Mouse (Mus musculus) left cerebral cortex, postnatal 25 days (tissue): ENCODE measurements around the gene Tspan32. TPM values are rescaled to one million over a fixed set of nuclear protein-coding genes. Genes with fewer than 3 reads are reported as not detected.

Experiments used
- DNase-seq, 2 experiments: peaks; one replicate each; pipeline ENCODE4 v3.0.0; 2022; ENCODE audit warnings: low spot score in 2 of 2, mixed read lengths in 1 of 2
- intact Hi-C: fragments of 180-260 bp; cut with DNase I; formaldehyde crosslinking; loops from one replicate; pipeline ENCODE4 v1.15.1; 2025
- total RNA-seq, 2 experiments: library from RNA; stranded (reverse); gene quantifications; 2 replicates each; pipeline ENCODE4 v1.2.3; 2021

Tspan32 gene
- total RNA-seq, 2 experiments from 2014 or later, result 0.23 TPM; not detected in 1

- intact Hi-C loops, result no loop called here
- no peak for DNase-seq
Observed at GRCm38 (mm10) chr7:143049841-143050816, 45.3 kb downstream of the Tspan32 start.

DNA sequence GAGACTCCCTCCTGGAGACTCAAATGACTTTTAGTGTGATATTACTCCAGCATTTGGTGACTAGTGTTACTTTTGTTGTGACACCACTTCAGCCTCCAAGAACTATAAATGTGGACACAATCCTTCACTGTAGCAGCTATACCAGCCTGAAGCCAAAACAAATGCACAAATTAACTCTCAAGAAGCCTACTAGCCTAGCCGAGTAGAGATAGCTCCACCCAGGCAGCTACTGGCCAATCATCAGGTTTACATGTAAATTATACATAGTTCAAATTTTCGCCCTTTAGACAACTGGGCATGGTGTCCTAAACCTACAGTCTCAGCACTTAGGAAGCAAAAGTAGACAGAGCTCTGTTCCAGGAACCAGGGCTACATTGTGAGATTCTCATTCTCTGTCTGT lies 46.5 kb downstream of the Tspan32 start:
- DNase-seq, result no peak
- intact Hi-C loops, result no loop called here

- peak; percentile 80 to 83 for DNase-seq
- intact Hi-C loops, result loop anchor here (2.0 kb wide), 1 partner anchor 44 kb away; no protein-coding TSS in a partner anchor
Observed at GRCm38 (mm10) chr7:143052626-143053007, 47.8 kb downstream of the Tspan32 start, which contains the start of gene Cd81. Gene Cd81, plus strand, starts transcription at chr7:143052739.

DNA sequence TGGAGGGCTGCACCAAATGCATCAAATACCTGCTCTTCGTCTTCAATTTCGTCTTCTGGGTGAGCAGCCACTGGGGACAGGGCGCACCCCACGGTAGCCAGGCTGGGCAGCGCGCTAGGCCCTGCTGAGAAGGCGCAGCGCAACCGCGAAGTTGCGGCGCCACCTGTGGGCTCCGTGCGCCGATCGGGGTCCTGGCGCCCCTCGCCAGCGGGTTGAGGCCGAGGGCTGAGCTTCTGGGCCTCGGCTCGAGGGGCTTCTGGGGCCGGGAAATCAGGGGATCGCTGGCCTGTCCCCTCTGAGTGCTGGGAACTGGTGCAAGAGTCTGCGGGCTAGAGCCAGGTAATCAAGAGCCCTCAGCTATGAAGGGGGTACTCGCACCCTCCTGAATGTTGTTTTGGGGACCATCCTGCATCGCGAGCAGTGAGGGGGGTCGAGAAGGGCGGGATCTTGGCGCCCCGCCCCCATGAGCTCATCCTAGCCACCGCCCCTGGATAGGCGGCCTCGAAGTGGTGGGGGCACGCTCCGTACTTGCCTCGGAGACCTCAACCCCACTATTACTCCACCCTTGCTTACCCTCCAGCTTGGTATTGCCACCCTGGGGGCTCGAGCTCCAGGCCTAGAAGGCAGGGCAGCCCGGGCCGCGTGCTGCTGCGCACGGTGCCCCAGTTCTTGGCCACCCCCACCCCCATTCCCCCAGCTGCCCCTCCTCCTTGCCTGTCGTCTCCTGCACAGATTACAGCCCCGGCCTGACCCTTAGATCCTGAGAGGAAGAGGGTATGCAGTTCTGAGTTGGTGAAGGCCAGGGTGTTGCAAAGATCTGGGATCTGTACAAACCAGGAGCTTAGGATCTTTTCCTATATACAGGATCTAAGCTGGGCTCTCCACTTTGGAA lies 48.4 kb downstream of the Tspan32 start:
- DNase-seq, result peak; percentile 61 to 69
- intact Hi-C loops, result loop anchor here (2.0 kb wide), 1 partner anchor 44 kb away; no protein-coding TSS in a partner anchor

DNA sequence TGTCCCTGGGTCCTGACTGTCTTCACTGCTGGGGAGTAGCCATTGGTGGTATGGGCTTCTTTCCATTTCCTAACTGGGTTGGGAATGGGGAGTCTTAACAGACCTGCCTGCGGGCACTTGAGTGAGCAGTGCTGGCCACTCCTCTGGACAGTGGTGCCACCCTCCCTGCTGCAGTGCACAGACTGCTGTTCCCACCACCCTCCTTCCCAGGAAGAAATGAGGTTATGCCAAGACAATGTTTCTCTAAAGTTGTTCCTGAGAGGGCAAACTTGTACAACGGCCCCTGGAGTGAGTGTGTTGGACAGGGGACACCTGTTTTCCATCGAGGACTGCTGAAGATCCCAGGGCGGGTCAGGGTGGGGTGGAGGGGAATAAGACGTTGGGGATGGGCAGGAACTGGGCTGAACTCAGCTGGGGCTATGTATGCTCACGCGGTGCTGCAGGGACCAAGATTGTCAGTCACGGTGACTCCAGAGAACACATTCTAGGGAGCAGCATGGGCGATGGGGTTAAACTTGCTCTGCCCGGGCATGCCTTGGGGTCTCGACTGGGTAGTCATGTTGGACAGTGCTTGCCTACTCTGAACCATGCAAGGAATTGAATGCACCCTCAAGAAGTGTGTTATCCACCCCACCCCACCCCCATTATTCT lies 49.2 kb downstream of the Tspan32 start:
- intact Hi-C loops, result loop anchor here (1.0 to 2.0 kb wide), 2 partner anchors 15 to 45 kb away; partner anchors contain the start of gene Tssc4
- no peak for DNase-seq

DNA sequence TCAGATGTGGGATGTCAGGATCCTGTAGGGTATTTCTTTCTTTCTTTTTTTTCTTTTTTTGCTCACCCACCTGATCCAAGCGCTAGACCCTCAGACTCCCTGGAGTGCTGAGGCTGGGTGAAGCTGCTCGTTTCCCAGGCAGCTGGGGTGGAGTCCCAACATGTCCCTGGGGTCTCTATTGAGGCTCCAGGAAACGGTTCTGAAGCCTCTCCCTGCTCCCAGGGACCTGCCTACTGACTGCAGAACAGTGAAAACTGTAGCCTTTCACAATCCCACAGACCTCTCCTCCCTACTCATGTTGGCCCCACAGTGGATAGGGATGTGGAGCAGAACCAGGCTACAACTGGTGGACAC lies 49.7 kb downstream of the Tspan32 start:
- intact Hi-C loops, result loop anchor here (1.0 kb wide), 1 partner anchor 15 kb away; the partner anchor contains the start of gene Tssc4
- DNase-seq, result no peak

GRCm38 (mm10) chr7:143055001-143055400 lies 50.2 kb downstream of the Tspan32 start:
- no peak for DNase-seq
- intact Hi-C loops, result no loop called here

- intact Hi-C loops, result no loop called here
- no peak for DNase-seq
Observed at GRCm38 (mm10) chr7:143055499-143056186, 50.8 kb downstream of the Tspan32 start.

- no peak for DNase-seq
Observed at GRCm38 (mm10) chr7:143057023-143057422, 52.2 kb downstream of the Tspan32 start.

GRCm38 (mm10) chr7:143057667-143058220 lies 52.9 kb downstream of the Tspan32 start:
- intact Hi-C loops, result no loop called here
- DNase-seq, result no peak

More at GRCm38 (mm10) chr7:143057023-143057422, 52.2 kb downstream of the Tspan32 start:
- intact Hi-C loops, result no loop called here

- intact Hi-C loops, result no loop called here
- no peak for DNase-seq
Observed at GRCm38 (mm10) chr7:143058221-143058697, 53.4 kb downstream of the Tspan32 start.

DNA sequence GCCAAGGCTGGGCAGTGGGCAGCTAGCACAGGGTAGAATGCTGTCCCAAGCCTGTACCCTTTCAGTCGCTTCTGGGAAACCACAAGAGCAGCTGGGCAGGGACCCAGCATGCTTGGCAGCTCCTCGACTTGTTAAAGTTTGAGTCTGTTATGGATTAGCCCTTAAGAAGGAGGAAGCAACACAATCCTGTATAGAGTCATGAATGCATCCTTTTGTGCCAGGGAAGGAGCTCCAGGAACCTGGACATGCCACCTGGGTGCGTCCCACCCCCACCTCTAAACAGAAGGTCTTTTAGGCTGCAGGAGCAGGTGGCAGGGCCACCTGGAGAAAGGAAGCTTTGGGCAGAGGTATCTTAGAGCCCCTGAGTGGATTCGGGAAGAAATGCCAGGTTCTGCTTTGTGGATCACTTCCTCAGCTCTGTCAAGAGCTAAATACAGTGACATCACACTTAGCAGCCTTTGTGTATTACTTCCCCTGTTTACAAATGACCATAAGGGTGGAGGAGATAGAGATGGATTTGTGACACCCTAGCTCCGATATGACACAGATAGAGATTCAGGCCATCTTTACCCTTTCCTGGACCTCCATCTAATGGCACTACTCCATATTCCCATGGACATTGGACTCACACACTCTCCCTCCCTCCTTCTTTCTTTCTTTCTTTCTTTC lies 54.5 kb downstream of the Tspan32 start:
- DNase-seq, result peak in 1 of 2 experiments; percentile 59
- intact Hi-C loops, result no loop called here

DNA sequence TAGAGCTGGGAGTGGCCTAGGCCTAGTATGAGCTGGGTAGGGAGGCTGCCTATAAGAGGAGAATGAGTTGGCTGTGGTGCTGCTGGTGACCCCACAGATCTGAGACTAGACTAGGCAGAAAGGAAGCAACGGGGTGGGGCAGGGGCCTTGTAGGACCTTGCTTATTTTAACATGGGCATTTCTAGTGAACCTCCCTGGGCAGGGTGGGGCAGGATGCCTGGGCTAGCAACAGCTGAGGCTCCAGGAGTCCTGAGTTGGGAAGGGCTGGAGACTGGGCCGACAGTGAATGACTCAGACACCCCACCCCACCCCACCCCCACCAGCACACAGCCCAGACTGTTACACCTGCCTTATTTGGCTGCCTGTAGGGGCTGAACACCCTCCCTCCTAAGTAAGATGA lies 57.9 kb downstream of the Tspan32 start:
- intact Hi-C loops, result no loop called here
- no peak for DNase-seq

- intact Hi-C loops, result no loop called here
- DNase-seq, result peak in 1 of 2 experiments; percentile 52
Observed at GRCm38 (mm10) chr7:143064226-143064625, 59.4 kb downstream of the Tspan32 start.

DNA sequence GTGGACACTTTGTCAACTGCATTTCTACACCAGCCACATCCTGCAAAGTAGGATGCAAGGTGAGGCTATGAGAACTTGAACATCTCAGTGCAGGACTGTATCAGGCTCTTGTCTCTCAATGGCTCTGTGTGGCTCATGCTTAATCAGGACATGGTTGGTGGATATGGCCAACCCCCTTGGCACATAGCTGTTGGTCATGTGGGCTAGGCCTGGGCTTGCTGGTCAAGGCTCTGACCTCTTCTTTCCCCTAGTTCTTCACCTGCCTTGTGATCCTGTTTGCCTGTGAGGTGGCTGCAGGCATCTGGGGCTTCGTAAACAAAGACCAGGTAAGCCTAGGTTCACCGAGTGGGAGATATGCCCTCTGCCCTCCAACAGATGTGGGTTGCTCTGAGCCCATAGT lies 60.8 kb downstream of the Tspan32 start:
- intact Hi-C loops, result no loop called here
- DNase-seq, result no peak

DNA sequence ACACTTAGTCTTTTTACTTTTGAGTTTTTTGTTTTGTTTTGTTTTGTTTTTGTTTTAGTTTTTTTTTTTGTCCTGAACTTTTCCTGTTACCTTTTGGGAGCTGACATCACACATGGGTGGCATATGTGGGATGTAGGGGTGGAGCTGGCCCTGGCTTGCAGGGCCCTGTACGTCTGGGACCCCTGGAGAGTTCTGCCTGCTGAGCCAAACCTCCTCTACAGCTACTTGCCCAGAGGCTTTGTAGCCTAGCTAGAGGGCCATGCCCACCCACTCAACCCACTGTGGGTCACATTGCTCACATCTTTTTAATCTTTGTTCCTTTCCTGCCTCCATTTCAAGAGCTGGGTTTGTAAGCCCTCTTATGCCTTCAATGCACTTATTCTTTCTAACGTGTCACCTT lies 62.6 kb downstream of the Tspan32 start:
- DNase-seq, result no peak
- intact Hi-C loops, result no loop called here

DNA sequence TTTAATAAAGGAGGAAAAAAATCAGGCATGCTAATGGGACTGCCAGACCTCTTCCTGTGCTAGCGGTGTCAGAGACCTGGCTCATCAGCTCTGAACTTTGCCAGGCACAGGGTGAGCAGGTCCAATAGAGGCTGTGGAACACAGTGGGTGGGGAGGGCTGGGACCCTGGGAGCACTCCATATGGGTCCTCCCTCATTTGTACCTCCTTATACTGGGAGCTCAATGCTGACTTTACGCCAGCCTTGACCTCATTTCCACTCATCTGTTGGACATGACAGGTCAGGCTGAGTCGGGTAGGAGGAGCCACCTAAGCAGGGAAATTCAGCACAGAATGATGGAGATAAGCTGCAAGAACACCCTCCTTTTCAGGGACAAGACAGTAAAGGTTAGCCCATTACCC lies 63.1 kb downstream of the Tspan32 start:
- DNase-seq, result no peak

DNA sequence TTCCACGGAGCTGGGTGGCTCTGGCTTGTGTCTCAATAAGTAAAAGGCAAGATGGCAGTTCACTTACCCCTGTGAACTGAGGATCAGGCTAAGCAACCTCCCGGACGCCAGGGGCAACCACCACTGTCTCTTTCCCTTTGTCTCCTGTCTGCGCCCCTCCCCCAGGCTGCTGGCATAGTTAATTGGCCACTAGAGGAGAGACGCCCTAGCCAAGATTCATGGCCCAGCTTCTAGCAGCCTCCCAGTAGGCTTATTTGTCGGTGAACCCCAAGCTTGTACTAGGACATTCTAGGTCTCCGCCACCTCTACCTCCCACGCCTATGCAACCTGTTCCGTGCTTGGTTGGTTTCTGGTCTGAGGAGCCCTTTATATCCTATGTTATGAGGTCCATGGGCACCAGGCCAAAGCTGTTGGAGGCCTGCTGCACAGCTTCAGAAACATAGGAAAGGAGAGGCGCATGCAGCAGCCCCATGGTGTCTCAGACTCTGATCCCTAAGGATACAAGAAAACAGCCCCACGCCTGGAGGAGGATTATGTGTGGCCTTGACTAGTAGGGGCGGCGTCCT lies 63.6 kb downstream of the Tspan32 start:
- intact Hi-C loops, result no loop called here
- DNase-seq, result peak in 1 of 2 experiments; percentile 31

More for the DNA sequence above, 63.1 kb downstream of the Tspan32 start:
- intact Hi-C loops, result no loop called here
